Mouse (Mus musculus) cerebellum, adult 2 months (tissue): ENCODE measurements at regions not wholly inside any gene's neighbourhood (a gene's known extent, or its start where the extent isn't known, plus 50 kb on each side); places are given as distances from the start of the nearest gene placed in this dataset.
A peak's percentile ranks its signal among the peaks of the same experiment; 100 is the strongest.

Source experiments
- DNase-seq, 2 experiments: peaks; one replicate each; pipeline ENCODE4 v3.0.0; 2021
- H3K27ac ChIP-seq: fragments of 200-500 bp; 2 replicates; pipeline ENCODE4 v1.5.1; 2012; ENCODE audit warnings: low read length, control low read depth, inconsistent platforms; ENCODE audit not compliant: insufficient read depth
- H3K27me3 ChIP-seq: fragments of 200-500 bp; 2 replicates; pipeline ENCODE4 v1.6.1; 2012; ENCODE audit warnings: inconsistent platforms, mild to moderate bottlenecking, low read length, moderate library complexity; ENCODE audit not compliant: control insufficient read depth, insufficient read depth
- H3K4me1 ChIP-seq: fragments of 200-500 bp; 2 replicates; pipeline ENCODE4 v1.6.1; 2011; ENCODE audit warnings: low read length; ENCODE audit not compliant: control insufficient read depth, insufficient read depth
- H3K4me3 ChIP-seq: fragments of 200-500 bp; replicated peaks from 2 replicates; pipeline ENCODE3; 2011; ENCODE audit warnings: mild to moderate bottlenecking, low read depth, low read length, control low read depth; ENCODE audit not compliant: insufficient read depth
- CTCF ChIP-seq: fragments of 200-500 bp; IDR thresholded peaks from 2 replicates; pipeline ENCODE4 v1.5.1; 2011; ENCODE audit warnings: low read depth, mild to moderate bottlenecking, control low read depth, low read length, moderate library complexity, borderline replicate concordance; ENCODE audit not compliant: insufficient read depth
- POLR2A ChIP-seq: fragments of 200-500 bp; IDR thresholded peaks from 2 replicates; pipeline ENCODE4 v1.6.1; 2011; ENCODE audit warnings: low read length, control low read depth, borderline replicate concordance; ENCODE audit not compliant: insufficient read depth
- WGBS: fragments of 180-500 bp; shearing (Covaris S2); methylation state at CpG from one replicate; pipeline ENCODE4 v1.1.7; 2018; 5-methylcytosine and 5-hydroxymethylcytosine counted together

GRCm38 (mm10) chr19:56653292-56653691 lies 68.7 kb upstream of the Adrb1 start:
- DNase-seq = no peak
- 53% methylated on average over 9 of the region's 9 CpGs for WGBS
- no peak overlapping the region for H3K4me3 ChIP-seq

GRCm38 (mm10) chr19:56655330-56655729 lies 66.7 kb upstream of the Adrb1 start:
- Histone ChIP-seq H3K4me1 (no peaks in the 10 kb centered on the region), H3K4me3 (no peak overlapping the region), H3K27me3 (no peaks in the 10 kb centered on the region; the same call in 1 of the 2 replicates), H3K27ac (no peak overlapping the region)
- TF ChIP-seq POLR2A (no peak), CTCF (no peak)
- WGBS = 91% methylated on average over 9 of the region's 9 CpGs
- no peak for DNase-seq

More at GRCm38 (mm10) chr19:56653292-56653691, 68.7 kb upstream of the Adrb1 start:
- Histone ChIP-seq H3K27ac (no peak overlapping the region), H3K27me3 (no peaks in the 10 kb centered on the region; the same call in 1 of the 2 replicates), H3K4me1 (no peaks in the 10 kb centered on the region)
- no peak for TF ChIP-seq CTCF
- no peak for TF ChIP-seq POLR2A

GRCm38 (mm10) chr19:56660566-56661199 lies 61.3 kb upstream of the Adrb1 start:
- H3K4me1 ChIP-seq = no peaks in the 10 kb centered on the region
- no peak overlapping the region for H3K4me3 ChIP-seq
- TF ChIP-seq CTCF = no peak
- no peak for TF ChIP-seq POLR2A
- no peak overlapping the region for H3K27ac ChIP-seq
- 79% methylated on average over 4 of the region's 4 CpGs for WGBS
- no peak for DNase-seq
- H3K27me3 ChIP-seq = no peaks in the 10 kb centered on the region; the same call in 1 of the 2 replicates

GRCm38 (mm10) chr19:56663474-56664227 lies 58.3 kb upstream of the Adrb1 start:
- no peak for DNase-seq
- H3K27me3 ChIP-seq = no peaks in the 10 kb centered on the region
- H3K4me3 ChIP-seq = no peak overlapping the region
- TF ChIP-seq POLR2A (no peak), CTCF (no peak)
- 92% methylated on average over 10 of the region's 10 CpGs for WGBS
- H3K4me1 ChIP-seq = no peaks in the 10 kb centered on the region
- no peak overlapping the region for H3K27ac ChIP-seq

GRCm38 (mm10) chr19:56664307-56664775 lies 57.7 kb upstream of the Adrb1 start:
- no peak overlapping the region for H3K4me3 ChIP-seq
- 41% methylated on average over 10 of the region's 10 CpGs for WGBS
- H3K27ac ChIP-seq = no peak overlapping the region
- DNase-seq = peak; percentile 13 to 35
- TF ChIP-seq CTCF (no peak), POLR2A (no peak)
- H3K4me1 ChIP-seq = no peaks in the 10 kb centered on the region
- no peaks in the 10 kb centered on the region for H3K27me3 ChIP-seq

GRCm38 (mm10) chr19:56664944-56665663 lies 56.9 kb upstream of the Adrb1 start:
- WGBS = 73% methylated on average over 7 of the region's 7 CpGs
- Histone ChIP-seq H3K27me3 (no peaks in the 10 kb centered on the region), H3K4me1 (no peaks in the 10 kb centered on the region), H3K4me3 (no peak overlapping the region), H3K27ac (no peak overlapping the region)
- DNase-seq = peak in 1 of 2 experiments; percentile 11
- no peak for TF ChIP-seq POLR2A
- TF ChIP-seq CTCF = no peak

GRCm38 (mm10) chr19:56665972-56666371 lies 56.0 kb upstream of the Adrb1 start:
- Histone ChIP-seq H3K4me1 (no peaks in the 10 kb centered on the region), H3K4me3 (no peak overlapping the region), H3K27me3 (no peaks in the 10 kb centered on the region), H3K27ac (no peak overlapping the region)
- TF ChIP-seq CTCF (no peak), POLR2A (no peak)
- WGBS = 95% methylated on average over 1 of the region's 1 CpGs
- no peak for DNase-seq

GRCm38 (mm10) chr19:56667903-56668302 lies 54.1 kb upstream of the Adrb1 start:
- no peak for DNase-seq
- Histone ChIP-seq H3K27ac (no peak overlapping the region), H3K4me3 (no peak overlapping the region), H3K4me1 (no peaks in the 10 kb centered on the region), H3K27me3 (no peaks in the 10 kb centered on the region)
- 97% methylated on average over 2 of the region's 2 CpGs for WGBS
- TF ChIP-seq CTCF (no peak), POLR2A (no peak)
